Mouse (Mus musculus): ENCODE results near the gene Zfp619. TPM values are rescaled to one million over a fixed set of nuclear protein-coding genes. Genes with fewer than 3 reads are reported as not detected.
"Not testable (repeated sequence)": the region's sequence is repeated elsewhere in the genome, so short reads cannot be mapped to it uniquely, and the experiment has no call there.

The Zfp619 gene
- total and polyA plus RNA-seq, 2 experiments from 2014 or later, result 1.2 to 3.7 TPM

GRCm38 (mm10) chr7:39588037-39588436 lies 70.5 kb downstream of the Zfp619 start:
- peak overlapping the region; percentile 40 for H3K4me3 ChIP-seq (ENCODE audit: low read length)
- no peaks in the 10 kb centered on the region for H3K4me1 ChIP-seq (ENCODE audit: insufficient read depth, low read length)
- no peak for ATAC-seq
- H3K27ac ChIP-seq, result peak overlapping the region; percentile 74; the same call in 1 of the 2 replicates
- H3K9me3 ChIP-seq (ENCODE audit: low read length), result no peaks in the 10 kb centered on the region
- DNase-seq (ENCODE audit: low spot score), result peak; percentile 10
- H3K27me3 ChIP-seq (ENCODE audit: insufficient read depth, low read length), result no peaks in the 10 kb centered on the region
- 69% methylated on average over 1 of the region's 1 CpGs for WGBS
- H3K36me3 ChIP-seq (ENCODE audit: insufficient read depth, low read length), result no peaks in the 10 kb centered on the region
- H3K4me2 ChIP-seq (ENCODE audit: low read depth, low read length), result peak overlapping the region; percentile 50
- H3K9ac ChIP-seq (replicated peaks; ENCODE audit: low read length), result peak overlapping the region; percentile 54; the same call in 1 of the 2 replicates
- no peak for TF ChIP-seq CTCF (IDR thresholded peaks at IDR 0.05; ENCODE audit: low read depth)

GRCm38 (mm10) chr7:39588471-39589041 lies 71.0 kb downstream of the Zfp619 start:
- DNase-seq (ENCODE audit: low spot score), result peak; percentile 67
- not testable (repeated sequence) for H3K9me3 ChIP-seq (ENCODE audit: low read length); H3K4me1 ChIP-seq (ENCODE audit: insufficient read depth, low read length); H3K36me3 ChIP-seq (ENCODE audit: insufficient read depth, low read length); H3K27me3 ChIP-seq (ENCODE audit: insufficient read depth, low read length)
- H3K9ac ChIP-seq (replicated peaks; ENCODE audit: low read length), result peak overlapping the region; percentile 54
- H3K4me2 ChIP-seq (ENCODE audit: low read depth, low read length), result peak overlapping the region; percentile 50
- under 1% methylated on average over 38 of the region's 62 CpGs for WGBS
- H3K4me3 ChIP-seq (ENCODE audit: low read length), result peak overlapping the region; percentile 40
- ATAC-seq, result peak; percentile 95
- H3K27ac ChIP-seq, result peak overlapping the region; percentile 74

- ATAC-seq, result peak; percentile 33; the same call in 1 of the 2 replicates
- 39% methylated on average over 7 of the region's 7 CpGs for WGBS
- H3K27ac ChIP-seq, result peak overlapping the region; percentile 74; the same call in 1 of the 2 replicates
- H3K27me3 ChIP-seq (ENCODE audit: insufficient read depth, low read length); DNase-seq (ENCODE audit: low spot score); H3K36me3 ChIP-seq (ENCODE audit: insufficient read depth, low read length); H3K4me1 ChIP-seq (ENCODE audit: insufficient read depth, low read length); H3K9me3 ChIP-seq (ENCODE audit: low read length): not testable (repeated sequence)
- peak overlapping the region; percentile 50 for H3K4me2 ChIP-seq (ENCODE audit: low read depth, low read length)
- peak overlapping the region; percentile 54; the same call in 1 of the 2 replicates for H3K9ac ChIP-seq (replicated peaks; ENCODE audit: low read length)
- peak overlapping the region; percentile 40 for H3K4me3 ChIP-seq (ENCODE audit: low read length)
Measured at GRCm38 (mm10) chr7:39589044-39589443, 71.5 kb downstream of the Zfp619 start.

Other genes starting within 250 kb of the Zfp619 start
- not detected in 2 replicates for gene Gm5114, start 104.6 kb upstream of the Zfp619 start, total RNA-seq (2014; rRNA removed)
- gene Gm5114, start 104.6 kb upstream of the Zfp619 start, polyA plus RNA-seq (2015; fragmentation: Nextera tagmentation; extraction: Ambion mirVana), result not detected in 2 replicates